Comparison of ENCODE assay signal across 12 mouse cellular contexts in the genomic region with DNA sequence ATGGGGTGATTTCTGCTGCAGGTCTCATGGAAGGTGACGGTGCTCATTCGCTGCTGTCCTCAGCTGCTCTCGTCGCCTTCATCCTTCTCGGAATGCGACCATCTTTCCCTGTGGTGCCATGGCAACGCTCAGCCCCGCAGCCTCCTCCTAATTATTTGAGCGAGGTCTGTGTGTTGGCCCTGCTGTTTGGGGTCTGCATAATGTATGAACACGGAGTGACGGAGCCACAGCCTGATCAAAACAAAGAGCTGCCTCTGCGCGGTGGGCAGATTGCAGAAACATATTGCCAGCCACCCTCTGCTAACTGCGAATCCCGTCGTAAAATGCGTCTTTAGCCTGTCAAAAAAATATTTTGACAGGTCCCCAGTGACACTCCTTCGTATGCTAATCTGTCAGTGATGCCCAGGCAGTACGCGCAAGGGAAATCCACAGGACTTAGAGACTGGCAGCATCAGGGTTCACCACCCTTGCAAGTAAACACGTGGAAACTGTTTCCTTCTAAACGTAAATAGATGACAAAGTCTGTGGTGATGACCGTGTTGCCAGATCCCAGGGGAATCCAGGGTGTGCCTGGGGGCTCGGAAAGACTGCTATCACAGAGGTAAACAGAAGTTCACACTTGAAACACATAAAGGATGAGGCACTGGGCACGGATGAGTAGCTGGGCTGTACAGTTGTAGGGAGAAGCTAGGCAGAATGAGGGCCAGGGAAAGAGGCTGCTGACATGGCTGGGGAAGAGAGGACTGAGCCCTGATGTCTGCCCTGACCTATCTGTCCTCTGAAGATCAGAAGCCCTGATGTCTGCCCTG.
DNase-seq lines count a peak whose midpoint lies in the region; ATAC-seq lines count a peak whose summit lies in the region.
"Had no signal": no experiment of that assay in that cellular context is flagged by ENCODE, and none has a peak within 500 bp of the region (broad histone marks: within the 10 kb centered on the region; RNA-seq: fewer than 3 reads in every experiment).

No protein-coding gene starts in this region.

- H3K4me2 ChIP-seq in embryonic facial prominence, embryonic 14.5 days (ENCODE audit: low read depth, low read length): no peak overlapping the region; the same call in 1 of the 2 replicates
- peak overlapping the region; percentile 48 for H3K4me2 ChIP-seq in hindbrain, embryonic 16.5 days (ENCODE audit: low read length)
- H3K4me2 ChIP-seq in midbrain, embryonic 15.5 days: peak overlapping the region; percentile 45
- H3K4me2 ChIP-seq: heart, embryonic 15.5 days; liver, embryonic 12.5 days had no signal

- 44% methylated on average over 25 of the region's 25 CpGs for WGBS in embryonic facial prominence, embryonic 14.5 days
- 11% methylated on average over 25 of the region's 25 CpGs for WGBS in hindbrain, embryonic 16.5 days
- WGBS in midbrain, embryonic 15.5 days: 5% methylated on average over 25 of the region's 25 CpGs

- peaks cover 37% of the 10 kb centered on the region for H3K4me1 ChIP-seq in embryonic facial prominence, embryonic 14.5 days (ENCODE audit: control insufficient read depth, insufficient read depth, low read length)
- peaks cover 43% of the 10 kb centered on the region for H3K4me1 ChIP-seq in hindbrain, embryonic 16.5 days (ENCODE audit: control insufficient read depth, insufficient read depth, low read depth, low read length)
- H3K4me1 ChIP-seq in midbrain, embryonic 15.5 days: peaks cover 48% of the 10 kb centered on the region

- DNase-seq in embryo, embryonic 10.5 days (ENCODE audit: low spot score): peak; percentile 79
- peak; percentile 42 for DNase-seq in embryonic facial prominence, embryonic 14.5 days (ENCODE audit: low spot score)
- no peak for DNase-seq in adipocyte (ENCODE audit: low spot score)
- DNase-seq in heart, postnatal 14 days: no peak
- DNase-seq in left cerebral cortex, postnatal 25 days (ENCODE audit: low spot score in 2 of 2): no peak
- DNase-seq: adrenal gland, adult 8-10 months; kidney, postnatal 10 days had no signal

- H3K9me3 ChIP-seq in embryonic facial prominence, embryonic 14.5 days (ENCODE audit: control insufficient read depth, low read length): no peaks in the 10 kb centered on the region
- no peaks in the 10 kb centered on the region for H3K9me3 ChIP-seq in hindbrain, embryonic 16.5 days (ENCODE audit: control insufficient read depth, low read length)
- H3K9me3 ChIP-seq in midbrain, embryonic 15.5 days: no peaks in the 10 kb centered on the region
- H3K9me3 ChIP-seq: heart, embryonic 15.5 days; liver, embryonic 12.5 days had no signal

- H3K9ac ChIP-seq in embryonic facial prominence, embryonic 14.5 days (ENCODE audit: low read depth, low read length): no peak overlapping the region
- peak overlapping the region; percentile 25; the same call in 1 of the 2 replicates for H3K9ac ChIP-seq in hindbrain, embryonic 16.5 days (ENCODE audit: low read depth, low read length)
- peak overlapping the region; percentile 13; the same call in 1 of the 2 replicates for H3K9ac ChIP-seq in midbrain, embryonic 15.5 days
- H3K9ac ChIP-seq: heart, embryonic 15.5 days; liver, embryonic 12.5 days had no signal

- peak; percentile 49; the same call in 1 of the 2 replicates for ATAC-seq in embryonic facial prominence, embryonic 14.5 days (ENCODE audit: low read depth)
- ATAC-seq in hindbrain, embryonic 16.5 days: peak; percentile 79
- ATAC-seq in midbrain, embryonic 15.5 days (replicated peaks): peak; percentile 92
- no peak for ATAC-seq in megakaryocyte progenitor cell, adult 5-6 weeks (replicated peaks; ENCODE audit: poor library complexity)
- ATAC-seq: liver, embryonic 12.5 days had no signal

- intact Hi-C loops in heart, postnatal 14 days (cut with DNase I): no loop called here
- intact Hi-C loops in left cerebral cortex, postnatal 25 days (cut with DNase I): no loop called here

- no peak overlapping the region for H3K4me3 ChIP-seq in embryonic facial prominence, embryonic 14.5 days (ENCODE audit: low read depth, low read length)
- H3K4me3 ChIP-seq in hindbrain, embryonic 16.5 days (ENCODE audit: low read length): peak overlapping the region; percentile 13
- peak overlapping the region; percentile 7 for H3K4me3 ChIP-seq in midbrain, embryonic 15.5 days
- H3K4me3 ChIP-seq: heart, embryonic 15.5 days; liver, embryonic 12.5 days had no signal

- H3K27ac ChIP-seq in embryonic facial prominence, embryonic 14.5 days (replicated peaks; ENCODE audit: low read depth, low read length): no peak overlapping the region
- peak overlapping the region; percentile 72 for H3K27ac ChIP-seq in hindbrain, embryonic 16.5 days (ENCODE audit: low read depth, low read length)
- H3K27ac ChIP-seq in midbrain, embryonic 15.5 days: peak overlapping the region; percentile 82
- H3K27ac ChIP-seq: heart, embryonic 15.5 days; liver, embryonic 12.5 days had no signal

- no peaks in the 10 kb centered on the region for H3K27me3 ChIP-seq in embryonic facial prominence, embryonic 14.5 days (replicated peaks; ENCODE audit: control insufficient read depth, insufficient read depth, low read length)
- no peaks in the 10 kb centered on the region for H3K27me3 ChIP-seq in hindbrain, embryonic 16.5 days (replicated peaks; ENCODE audit: control insufficient read depth, insufficient read depth, low read length)
- H3K27me3 ChIP-seq in midbrain, embryonic 15.5 days (replicated peaks): no peaks in the 10 kb centered on the region
- H3K27me3 ChIP-seq: heart, embryonic 15.5 days; liver, embryonic 12.5 days had no signal

- no peaks in the 10 kb centered on the region for H3K36me3 ChIP-seq in embryonic facial prominence, embryonic 14.5 days (ENCODE audit: control insufficient read depth, insufficient read depth, low read length)
- H3K36me3 ChIP-seq in hindbrain, embryonic 16.5 days (ENCODE audit: control insufficient read depth, insufficient read depth, low read length): no peaks in the 10 kb centered on the region
- no peaks in the 10 kb centered on the region for H3K36me3 ChIP-seq in midbrain, embryonic 15.5 days (replicated peaks)
- H3K36me3 ChIP-seq: heart, embryonic 15.5 days; liver, embryonic 12.5 days had no signal

Comparison
In these comparisons a context has a peak if more than half of its experiments do, and no peak if none do; other contexts are left out.
1. DNase-seq: peak in embryo, embryonic 10.5 days (single experiment) and embryonic facial prominence, embryonic 14.5 days (single experiment); none in adipocyte (single experiment), heart, postnatal 14 days (0 of 2) and left cerebral cortex, postnatal 25 days (0 of 2).